Mouse (Mus musculus): ENCODE results near the gene Rcsd1. TPM values are rescaled to one million over a fixed set of nuclear protein-coding genes. Genes with fewer than 3 reads are reported as not detected.
A peak's percentile ranks its signal among the peaks of the same experiment; 100 is the strongest.

Rcsd1 gene
- polyA plus RNA-seq, 1 experiment from 2014 or later = 12.4 TPM

GRCm38 (mm10) chr1:165666944-165667343 lies 42.6 kb downstream of the Rcsd1 start:
- no peak for ATAC-seq (ENCODE audit: low read depth)
- 95% methylated on average over 6 of the region's 6 CpGs for WGBS
- H3K36me3 ChIP-seq = no peaks in the 10 kb centered on the region

DNA sequence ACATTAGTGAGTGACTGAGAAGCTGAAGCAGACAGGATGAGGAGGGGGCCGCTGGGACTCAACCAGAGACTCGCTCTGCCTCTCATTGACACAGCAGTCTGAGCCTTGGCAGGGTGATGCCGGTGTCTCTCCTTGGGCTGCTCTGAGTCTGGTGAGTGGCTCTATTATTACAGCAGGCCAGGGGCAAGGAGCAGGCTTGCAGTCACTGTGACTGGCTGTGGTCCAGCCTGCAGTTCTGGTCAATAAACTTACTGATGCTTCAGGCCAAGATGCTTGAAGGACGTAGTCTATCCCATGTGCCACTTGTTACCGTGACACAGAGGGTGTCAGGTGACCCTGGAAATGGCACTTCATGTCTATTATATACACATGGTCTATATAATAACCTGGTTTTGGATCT lies 43.8 kb downstream of the Rcsd1 start:
- Histone ChIP-seq H3K4me1 (replicated peaks) (peaks cover 25% of the 10 kb centered on the region), H3K4me2 (no peak overlapping the region), H3K36me3 (no peaks in the 10 kb centered on the region), H3K27ac (replicated peaks) (no peak overlapping the region), H3K27me3 (no peaks in the 10 kb centered on the region), H3K9me3 (no peaks in the 10 kb centered on the region), H3K4me3 (no peak overlapping the region), H3K9ac (no peak overlapping the region)
- 85% methylated on average over 5 of the region's 5 CpGs for WGBS
- ATAC-seq (ENCODE audit: low read depth) = no peak

More at GRCm38 (mm10) chr1:165666944-165667343, 42.6 kb downstream of the Rcsd1 start:
- no peak overlapping the region for H3K4me3 ChIP-seq
- no peak overlapping the region for H3K27ac ChIP-seq (replicated peaks)
- no peak overlapping the region for H3K9ac ChIP-seq
- H3K9me3 ChIP-seq = no peaks in the 10 kb centered on the region
- H3K4me1 ChIP-seq (replicated peaks) = peaks cover 25% of the 10 kb centered on the region
- H3K27me3 ChIP-seq = no peaks in the 10 kb centered on the region
- H3K4me2 ChIP-seq = no peak overlapping the region

DNA sequence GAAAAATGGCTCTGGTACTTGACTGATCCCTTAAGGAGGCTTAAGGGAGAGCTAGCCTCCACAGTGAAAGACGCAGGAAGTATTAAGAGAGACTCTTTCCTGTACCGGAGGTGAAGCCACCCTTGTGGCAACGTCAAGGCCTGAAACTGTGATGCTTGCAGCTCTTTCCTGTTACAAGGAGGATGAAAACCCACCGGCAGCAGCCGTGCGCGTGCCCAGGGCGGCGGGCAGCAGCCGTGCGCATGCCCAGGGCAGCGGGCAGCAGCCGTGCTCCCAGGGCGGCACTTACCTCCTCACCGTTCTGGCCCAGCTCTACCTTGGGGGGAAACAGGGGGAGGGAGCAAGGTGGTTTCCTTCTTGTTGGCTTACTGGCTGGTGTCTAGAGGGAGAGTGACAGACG lies 46.3 kb downstream of the Rcsd1 start:
- peaks cover 25% of the 10 kb centered on the region for H3K4me1 ChIP-seq (replicated peaks)
- peak overlapping the region; percentile 9; the same call in 1 of the 2 replicates for H3K27ac ChIP-seq (replicated peaks)
- no peaks in the 10 kb centered on the region for H3K36me3 ChIP-seq
- no peak overlapping the region for H3K4me2 ChIP-seq
- 76% methylated on average over 16 of the region's 16 CpGs for whole genome bisulfite sequencing
- no peak for ATAC-seq (ENCODE audit: low read depth)
- 0 out of 2 replicates have a peak overlapping the region, but pooled peaks have one; percentile 13 for H3K9ac ChIP-seq
- H3K27me3 ChIP-seq = no peaks in the 10 kb centered on the region; the same call in 1 of the 2 replicates
- H3K4me3 ChIP-seq = no peak overlapping the region
- H3K9me3 ChIP-seq = no peaks in the 10 kb centered on the region

DNA sequence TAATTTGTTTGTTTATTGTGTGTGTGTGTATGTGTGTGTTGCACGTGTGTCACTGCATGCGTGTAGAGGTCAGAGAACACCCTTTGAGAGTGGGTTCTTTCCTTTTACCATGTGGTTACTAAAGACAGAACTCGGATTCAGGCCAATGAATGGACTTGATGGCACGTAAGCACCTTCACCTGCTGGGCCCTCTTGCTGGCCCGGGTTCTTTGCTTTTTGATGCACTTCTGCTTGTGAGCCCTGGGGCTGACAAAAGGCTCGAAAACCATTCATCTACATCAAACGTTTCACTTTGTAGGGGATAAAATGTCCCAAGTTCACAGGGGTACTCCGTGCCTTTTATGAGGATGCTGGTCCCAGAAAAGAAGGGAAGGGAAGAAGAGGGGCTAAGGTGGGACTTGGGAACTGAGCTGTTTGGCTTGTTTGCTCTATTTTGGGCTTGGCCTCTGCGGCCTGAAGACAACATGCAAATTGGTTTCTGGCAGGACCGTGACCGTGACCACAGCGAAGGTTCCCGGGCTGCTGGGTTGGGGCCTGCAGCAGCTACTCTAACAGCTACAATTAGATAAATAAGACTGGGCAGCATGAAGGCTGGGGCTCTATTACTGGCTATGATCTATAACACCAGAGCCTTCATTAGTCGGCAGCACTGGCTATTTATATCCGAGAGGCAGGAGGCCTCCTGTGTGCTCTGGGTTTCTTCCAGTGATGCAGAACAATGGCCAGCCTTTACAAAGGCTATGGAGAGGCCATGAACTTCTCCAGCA lies 46.9 kb downstream of the Rcsd1 start:
- H3K27ac ChIP-seq (replicated peaks) = 0 out of 2 replicates have a peak overlapping the region, but pooled peaks have one; percentile 9
- WGBS = 34% methylated on average over 15 of the region's 15 CpGs
- ATAC-seq (ENCODE audit: low read depth) = no peak
- H3K9me3 ChIP-seq = no peaks in the 10 kb centered on the region
- H3K4me1 ChIP-seq (replicated peaks) = peaks cover 20% of the 10 kb centered on the region
- H3K9ac ChIP-seq = 0 out of 2 replicates have a peak overlapping the region, but pooled peaks have one; percentile 13
- no peaks in the 10 kb centered on the region; the same call in 1 of the 2 replicates for H3K27me3 ChIP-seq
- H3K36me3 ChIP-seq = no peaks in the 10 kb centered on the region
- H3K4me3 ChIP-seq = no peak overlapping the region
- H3K4me2 ChIP-seq = no peak overlapping the region

DNA sequence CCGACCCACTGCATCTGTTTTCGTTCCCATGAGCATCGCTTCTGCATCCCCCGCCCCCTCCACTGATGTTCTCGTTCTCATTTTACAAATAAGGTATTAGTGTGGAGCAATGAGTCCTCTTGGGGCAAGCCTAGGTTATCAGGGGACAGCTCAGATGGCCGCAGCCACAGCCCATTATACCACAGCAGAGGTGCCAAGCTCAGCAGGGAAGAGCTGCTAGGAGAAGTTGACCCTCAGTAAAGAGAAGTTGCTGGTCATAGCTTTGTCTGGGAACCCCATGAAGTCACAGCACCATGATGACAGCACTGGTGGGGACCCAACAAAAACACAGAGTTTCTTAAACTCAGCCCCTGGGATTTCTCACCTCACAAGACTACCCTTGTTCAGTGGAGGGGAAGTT lies 47.8 kb downstream of the Rcsd1 start:
- no peak for ATAC-seq (ENCODE audit: low read depth)
- 85% methylated on average over 6 of the region's 6 CpGs for WGBS
- Histone ChIP-seq H3K4me2 (no peak overlapping the region), H3K4me1 (replicated peaks) (peaks cover 15% of the 10 kb centered on the region), H3K36me3 (no peaks in the 10 kb centered on the region), H3K4me3 (no peak overlapping the region), H3K27me3 (no peaks in the 10 kb centered on the region; the same call in 1 of the 2 replicates), H3K27ac (replicated peaks) (no peak overlapping the region), H3K9ac (no peak overlapping the region), H3K9me3 (no peaks in the 10 kb centered on the region)

GRCm38 (mm10) chr1:165661191-165661590 lies 48.4 kb downstream of the Rcsd1 start:
- no peaks in the 10 kb centered on the region for H3K36me3 ChIP-seq
- H3K4me2 ChIP-seq = no peak overlapping the region
- no peaks in the 10 kb centered on the region for H3K9me3 ChIP-seq
- H3K4me1 ChIP-seq (replicated peaks) = peaks cover 15% of the 10 kb centered on the region
- H3K27me3 ChIP-seq = no peaks in the 10 kb centered on the region; the same call in 1 of the 2 replicates
- no peak overlapping the region for H3K27ac ChIP-seq (replicated peaks)
- no peak overlapping the region for H3K9ac ChIP-seq
- 68% methylated on average over 3 of the region's 3 CpGs for WGBS
- no peak for ATAC-seq (ENCODE audit: low read depth)
- H3K4me3 ChIP-seq = no peak overlapping the region

DNA sequence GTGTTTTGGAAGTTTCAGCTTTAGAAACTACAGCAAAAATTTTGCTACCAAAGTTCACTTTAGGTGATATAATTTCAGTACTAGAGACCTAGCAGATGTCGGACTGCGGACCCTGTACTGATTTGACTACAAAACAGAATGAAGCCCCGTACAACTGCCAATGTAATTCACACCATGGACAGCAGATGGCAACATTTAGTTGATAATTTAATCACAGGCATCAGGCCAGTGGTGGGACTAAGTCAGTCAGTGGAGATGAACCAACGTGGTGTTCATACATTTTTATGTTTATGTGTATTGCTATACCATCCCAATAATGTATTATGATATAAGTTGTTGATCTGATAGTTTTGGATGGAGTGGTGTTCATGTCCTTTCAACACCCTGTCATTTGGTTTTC lies 48.8 kb downstream of the Rcsd1 start:
- peaks cover 15% of the 10 kb centered on the region for H3K4me1 ChIP-seq (replicated peaks)
- no peak overlapping the region for H3K9ac ChIP-seq
- no peaks in the 10 kb centered on the region; the same call in 1 of the 2 replicates for H3K27me3 ChIP-seq
- H3K4me2 ChIP-seq = no peak overlapping the region
- no peak overlapping the region for H3K27ac ChIP-seq (replicated peaks)
- ATAC-seq (ENCODE audit: low read depth) = peak; percentile 59; the same call in 1 of the 2 replicates
- no peaks in the 10 kb centered on the region for H3K36me3 ChIP-seq
- H3K9me3 ChIP-seq = no peaks in the 10 kb centered on the region
- 20% methylated on average over 4 of the region's 4 CpGs for WGBS
- no peak overlapping the region for H3K4me3 ChIP-seq

DNA sequence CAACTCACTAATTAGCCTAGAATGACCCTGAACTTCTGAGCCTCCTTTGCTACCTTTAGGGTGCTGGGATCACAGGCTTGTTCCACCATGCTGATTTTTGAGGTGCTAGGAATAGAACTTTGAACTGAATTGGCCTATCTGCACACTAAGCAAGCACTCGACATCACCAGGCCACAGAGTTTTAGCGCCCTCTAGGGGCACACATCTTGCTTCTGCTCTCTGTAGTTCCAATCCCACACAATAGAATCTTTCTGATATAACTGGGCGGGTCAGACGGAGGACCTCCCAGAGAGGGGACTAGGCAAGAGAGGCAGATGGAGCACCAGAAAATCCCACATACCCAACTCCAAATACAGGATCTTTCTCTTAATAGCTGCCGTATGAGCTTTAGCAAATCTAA lies 51.0 kb downstream of the Rcsd1 start:
- no peak overlapping the region for H3K27ac ChIP-seq (replicated peaks)
- H3K9ac ChIP-seq = no peak overlapping the region
- no peaks in the 10 kb centered on the region for H3K36me3 ChIP-seq
- no peak overlapping the region for H3K4me3 ChIP-seq
- no peaks in the 10 kb centered on the region for H3K9me3 ChIP-seq
- H3K4me1 ChIP-seq (replicated peaks) = peaks cover 12% of the 10 kb centered on the region
- ATAC-seq (ENCODE audit: low read depth) = peak; percentile 60; the same call in 1 of the 2 replicates
- H3K4me2 ChIP-seq = no peak overlapping the region
- whole genome bisulfite sequencing = 24% methylated on average over 5 of the region's 5 CpGs
- H3K27me3 ChIP-seq = no peaks in the 10 kb centered on the region; the same call in 1 of the 2 replicates

DNA sequence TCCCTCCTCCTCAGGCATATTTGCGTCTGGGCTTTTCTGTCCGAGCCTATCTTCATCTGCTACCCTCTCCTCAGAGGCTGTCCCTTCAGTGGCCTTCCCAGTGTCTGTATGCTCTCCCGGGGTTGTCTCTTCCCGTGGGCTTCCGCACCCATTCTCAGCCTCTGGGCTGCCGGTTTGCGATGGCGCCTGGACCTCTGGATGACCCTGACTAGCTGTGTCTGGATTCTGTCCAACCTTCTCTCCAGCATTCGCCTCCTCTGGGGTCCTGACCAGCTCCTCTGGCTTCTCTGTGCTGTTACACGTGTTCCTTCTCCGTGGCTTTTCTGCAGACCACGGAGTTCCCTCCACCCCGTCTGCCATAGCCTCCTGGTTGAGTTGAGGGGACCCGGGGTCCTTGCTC lies 54.1 kb downstream of the Rcsd1 start:
- H3K4me2 ChIP-seq = no peak overlapping the region
- no peak overlapping the region for H3K9ac ChIP-seq
- no peaks in the 10 kb centered on the region for H3K4me1 ChIP-seq (replicated peaks)
- no peaks in the 10 kb centered on the region for H3K9me3 ChIP-seq
- H3K4me3 ChIP-seq = no peak overlapping the region
- 86% methylated on average over 14 of the region's 14 CpGs for WGBS
- ATAC-seq (ENCODE audit: low read depth) = no peak
- no peak overlapping the region for H3K27ac ChIP-seq (replicated peaks)
- H3K27me3 ChIP-seq = no peaks in the 10 kb centered on the region; the same call in 1 of the 2 replicates
- no peaks in the 10 kb centered on the region for H3K36me3 ChIP-seq

DNA sequence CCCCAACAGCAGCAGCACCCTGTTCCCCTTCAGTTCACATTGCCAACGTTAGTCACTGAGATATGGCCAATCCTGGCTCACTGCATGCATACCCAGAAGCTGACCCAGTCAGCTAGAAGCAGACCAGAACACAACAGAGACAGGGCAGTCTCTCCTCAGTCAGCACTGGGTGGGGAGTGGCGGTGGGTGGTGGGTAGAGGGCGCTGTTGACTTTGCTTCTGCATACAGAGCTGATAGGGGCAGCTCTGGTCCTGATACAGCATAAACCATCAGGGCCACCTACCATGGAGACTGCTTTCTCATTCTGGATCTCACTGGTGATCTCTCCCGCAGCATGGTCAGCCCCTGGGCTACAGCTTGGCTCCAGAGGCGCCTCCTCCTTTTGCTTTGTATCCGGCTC lies 54.5 kb downstream of the Rcsd1 start:
- Histone ChIP-seq H3K36me3 (no peaks in the 10 kb centered on the region), H3K4me3 (no peak overlapping the region), H3K9me3 (no peaks in the 10 kb centered on the region), H3K4me2 (no peak overlapping the region), H3K27ac (replicated peaks) (no peak overlapping the region), H3K9ac (no peak overlapping the region), H3K4me1 (replicated peaks) (no peaks in the 10 kb centered on the region), H3K27me3 (no peaks in the 10 kb centered on the region; the same call in 1 of the 2 replicates)
- no peak for ATAC-seq (ENCODE audit: low read depth)
- WGBS = 71% methylated on average over 6 of the region's 6 CpGs

DNA sequence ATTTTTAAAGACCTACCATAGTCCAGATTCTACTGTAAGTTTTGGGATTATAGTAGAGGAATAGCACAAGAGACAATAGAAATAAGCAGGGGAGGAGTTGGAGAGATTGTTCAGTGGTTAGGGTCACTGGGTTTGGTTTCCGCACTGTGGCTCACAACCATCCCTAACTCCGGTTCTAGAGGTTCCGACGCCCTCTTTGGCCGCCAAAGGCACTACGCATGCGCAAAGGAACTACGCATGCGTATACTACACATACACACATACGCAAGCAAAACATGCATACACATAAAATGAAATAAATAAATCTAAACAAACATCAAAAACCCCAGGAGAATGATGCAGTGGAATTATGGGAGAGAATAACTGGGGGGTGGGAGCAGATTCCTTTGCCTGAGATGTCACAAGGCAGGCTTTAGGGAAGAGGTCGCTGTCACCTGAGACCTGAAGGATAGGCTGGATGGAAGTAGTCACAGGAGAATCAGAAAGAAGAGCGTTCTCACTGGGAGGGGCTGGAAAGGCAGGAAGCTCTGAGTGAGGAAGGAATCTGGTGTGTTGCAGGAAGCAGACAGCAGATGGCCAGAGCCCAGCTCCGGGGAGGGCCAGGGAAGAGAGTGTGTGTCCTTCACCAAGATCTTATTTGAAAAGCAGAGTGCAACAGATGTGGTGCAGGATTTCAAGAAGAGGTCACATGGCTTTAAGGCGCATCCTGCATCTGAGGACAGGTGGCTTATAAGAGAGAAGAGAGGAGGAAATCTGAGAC lies 56.3 kb downstream of the Rcsd1 start:
- no peak overlapping the region for H3K9ac ChIP-seq
- H3K36me3 ChIP-seq = no peaks in the 10 kb centered on the region
- H3K9me3 ChIP-seq = no peaks in the 10 kb centered on the region
- 87% methylated on average over 14 of the region's 14 CpGs for WGBS
- no peak for ATAC-seq (ENCODE audit: low read depth)
- H3K4me1 ChIP-seq (replicated peaks) = no peaks in the 10 kb centered on the region
- no peaks in the 10 kb centered on the region for H3K27me3 ChIP-seq
- no peak overlapping the region for H3K4me3 ChIP-seq
- no peak overlapping the region for H3K4me2 ChIP-seq
- no peak overlapping the region for H3K27ac ChIP-seq (replicated peaks)

- ATAC-seq (ENCODE audit: low read depth) = no peak
- Histone ChIP-seq H3K4me3 (no peak overlapping the region), H3K36me3 (no peaks in the 10 kb centered on the region)
These were observed 57.0 kb downstream of the Rcsd1 start for GRCm38 (mm10) chr1:165652507-165652906.

More at GRCm38 (mm10) chr1:165652507-165652906, 57.0 kb downstream of the Rcsd1 start:
- 75% methylated on average over 2 of the region's 2 CpGs for WGBS
- Histone ChIP-seq H3K4me1 (replicated peaks) (no peaks in the 10 kb centered on the region), H3K27ac (replicated peaks) (no peak overlapping the region), H3K9me3 (no peaks in the 10 kb centered on the region), H3K9ac (no peak overlapping the region), H3K27me3 (no peaks in the 10 kb centered on the region), H3K4me2 (no peak overlapping the region)
